Mouse (Mus musculus): ENCODE results near the gene Mettl7a2.
"Not testable (repeated sequence)": the region's sequence is repeated elsewhere in the genome, so short reads cannot be mapped to it uniquely, and the experiment has no call there.

GRCm38 (mm10) chr15:100318014-100318671 is 34.9 kb upstream of the Mettl7a2 start:
- not testable (repeated sequence) for TF ChIP-seq POLR2A (IDR thresholded peaks at IDR 0.05; ENCODE audit: control insufficient read depth in 1 of 2, insufficient read depth in 1 of 2, low read depth in 1 of 2, low read length in 2 of 2, poor library complexity in 1 of 2); CTCF (IDR thresholded peaks at IDR 0.05 in 2 of 3, conservative IDR thresholded peaks at IDR 0.05 in 1 of 3; ENCODE audit: control insufficient read depth in 1 of 3, insufficient read depth in 1 of 3, low read depth in 2 of 3, low read length in 3 of 3, poor library complexity in 1 of 3, severe bottlenecking in 1 of 3); USF2 (IDR thresholded peaks at IDR 0.05; ENCODE audit: borderline replicate concordance in 1 of 2, insufficient read depth in 1 of 2, low read depth in 1 of 2, low read length in 2 of 2); MEF2A (IDR thresholded peaks at IDR 0.05; ENCODE audit: extremely low read depth, insufficient replicate concordance, low read depth, low read length, poor library complexity, severe bottlenecking); KAT2A (conservative IDR thresholded peaks at IDR 0.05; ENCODE audit: low read depth, low read length); MAFK (IDR thresholded peaks at IDR 0.05; ENCODE audit: borderline replicate concordance, low read depth, low read length)
